Mouse (Mus musculus): ENCODE results near the gene Plrg1.

The Plrg1 gene

GRCm38 (mm10) chr3:83055281-83056038 lies at the start of gene Plrg1:
TSS of gene Plrg1 (plus strand) at chr3:83055522.
- DNase-seq (ENCODE audit: low spot score): peak; percentile 98

GRCm38 (mm10) chr3:83007557-83007956 lies 47.8 kb upstream of the Plrg1 start, which contains the start of gene Fgg:
TSS of gene Fgg (plus strand) at chr3:83007724.
- no peak for DNase-seq (ENCODE audit: low spot score)

GRCm38 (mm10) chr3:83010291-83010690 lies 45.0 kb upstream of the Plrg1 start:
- no peak for DNase-seq (ENCODE audit: low spot score)

- DNase-seq (ENCODE audit: low spot score): no peak
Measured at GRCm38 (mm10) chr3:83011136-83011535, 44.2 kb upstream of the Plrg1 start.

- no peak for DNase-seq (ENCODE audit: low spot score)
Measured at GRCm38 (mm10) chr3:83011565-83011964, 43.8 kb upstream of the Plrg1 start.

- no peak for DNase-seq (ENCODE audit: low spot score)
Measured at GRCm38 (mm10) chr3:83012636-83013035, 42.7 kb upstream of the Plrg1 start.

- DNase-seq (ENCODE audit: low spot score): no peak
Measured at GRCm38 (mm10) chr3:83013951-83014350, 41.4 kb upstream of the Plrg1 start.

GRCm38 (mm10) chr3:83016236-83016635 lies 39.1 kb upstream of the Plrg1 start:
- DNase-seq (ENCODE audit: low spot score): no peak

GRCm38 (mm10) chr3:83020387-83020786 lies 34.9 kb upstream of the Plrg1 start:
- no peak for DNase-seq (ENCODE audit: low spot score)

GRCm38 (mm10) chr3:83021176-83021575 lies 34.1 kb upstream of the Plrg1 start:
- DNase-seq (ENCODE audit: low spot score): no peak

GRCm38 (mm10) chr3:83025036-83025435 lies 30.3 kb upstream of the Plrg1 start:
- no peak for DNase-seq (ENCODE audit: low spot score)

GRCm38 (mm10) chr3:83025475-83026301 lies 29.6 kb upstream of the Plrg1 start, which contains the start of gene Fga:
TSS of gene Fga (plus strand) at chr3:83026076.
- DNase-seq (ENCODE audit: low spot score): no peak

- no peak for DNase-seq (ENCODE audit: low spot score)
Measured at GRCm38 (mm10) chr3:83027546-83028251, 27.6 kb upstream of the Plrg1 start.

- no peak for DNase-seq (ENCODE audit: low spot score)
Measured at GRCm38 (mm10) chr3:83030331-83030730, 25.0 kb upstream of the Plrg1 start.

GRCm38 (mm10) chr3:83032746-83033308 lies 22.5 kb upstream of the Plrg1 start:
- peak; percentile 17 for DNase-seq (ENCODE audit: low spot score)

- DNase-seq (ENCODE audit: low spot score): no peak
Measured at GRCm38 (mm10) chr3:83033801-83034200, 21.5 kb upstream of the Plrg1 start.

GRCm38 (mm10) chr3:83038865-83039264 lies 16.5 kb upstream of the Plrg1 start:
- no peak for DNase-seq (ENCODE audit: low spot score)

GRCm38 (mm10) chr3:83039666-83040065 lies 15.7 kb upstream of the Plrg1 start:
- DNase-seq (ENCODE audit: low spot score): no peak

GRCm38 (mm10) chr3:83042451-83042850 lies 12.9 kb upstream of the Plrg1 start:
- DNase-seq (ENCODE audit: low spot score): no peak

GRCm38 (mm10) chr3:83046649-83047048 lies 8.7 kb upstream of the Plrg1 start:
- no peak for DNase-seq (ENCODE audit: low spot score)

GRCm38 (mm10) chr3:83049680-83050079 lies 5.6 kb upstream of the Plrg1 start, which contains the start of gene Fgb:
TSS of gene Fgb (minus strand) at chr3:83049863.
- DNase-seq (ENCODE audit: low spot score): no peak

- DNase-seq (ENCODE audit: low spot score): no peak
Measured at GRCm38 (mm10) chr3:83050661-83051060, 4.7 kb upstream of the Plrg1 start.

Measured in embryo, embryonic 10.5 days (tissue).